Mouse (Mus musculus) midbrain, embryonic 12.5 days (tissue): ENCODE results near the gene Gm11627. TPM values are rescaled to one million over a fixed set of nuclear protein-coding genes. Genes with fewer than 3 reads are reported as not detected.

ENCODE experiments used
- polyA plus RNA-seq: library from polyadenylated mRNA; unstranded; fragments of >200 nt; fragmentation: Nextera tagmentation; extraction: Ambion mirVana; gene quantifications from 2 replicates; pipeline ENCODE4 v1.2.1, GENCODE M21; 2016

Gm11627 gene
- polyA plus RNA-seq, 1 experiment from 2014 or later, result 10.5 TPM

Other genes starting within 250 kb of the Gm11627 start
- gene Slc4a1, start 213.3 kb downstream of the Gm11627 start, polyA plus RNA-seq, result 26.7 and 30.4 TPM in 2 replicates
- 117 and 133 TPM in 2 replicates for gene Rundc3a, start 186.1 kb downstream of the Gm11627 start, polyA plus RNA-seq
- gene Slc25a39, start 171.5 kb downstream of the Gm11627 start, polyA plus RNA-seq, result 163 and 173 TPM in 2 replicates
- 67.0 and 82.7 TPM in 2 replicates for gene Grn, start 149.1 kb downstream of the Gm11627 start, polyA plus RNA-seq
- 17.6 and 18.0 TPM in 2 replicates for gene Fam171a2, start 131.8 kb downstream of the Gm11627 start, polyA plus RNA-seq
- 5.4 and 7.1 TPM in 2 replicates for gene Itga2b, start 109.3 kb downstream of the Gm11627 start, polyA plus RNA-seq
- 72.0 and 78.5 TPM in 2 replicates for gene Gpatch8, start 23.1 kb downstream of the Gm11627 start, polyA plus RNA-seq
- 34.7 and 37.9 TPM in 2 replicates for gene Fzd2, start 24.9 kb upstream of the Gm11627 start, polyA plus RNA-seq
- 0.31 and 0.47 TPM in 2 replicates for gene Meioc, start 84.3 kb upstream of the Gm11627 start, polyA plus RNA-seq
- 47.9 and 56.3 TPM in 2 replicates for gene Ccdc43, start 118.3 kb upstream of the Gm11627 start, polyA plus RNA-seq
- gene Adam11, start 182.0 kb upstream of the Gm11627 start, polyA plus RNA-seq, result 24.1 and 28.8 TPM in 2 replicates
- 79.0 and 87.1 TPM in 2 replicates for gene Gjc1, start 240.2 kb upstream of the Gm11627 start, polyA plus RNA-seq